In the genomic region with DNA sequence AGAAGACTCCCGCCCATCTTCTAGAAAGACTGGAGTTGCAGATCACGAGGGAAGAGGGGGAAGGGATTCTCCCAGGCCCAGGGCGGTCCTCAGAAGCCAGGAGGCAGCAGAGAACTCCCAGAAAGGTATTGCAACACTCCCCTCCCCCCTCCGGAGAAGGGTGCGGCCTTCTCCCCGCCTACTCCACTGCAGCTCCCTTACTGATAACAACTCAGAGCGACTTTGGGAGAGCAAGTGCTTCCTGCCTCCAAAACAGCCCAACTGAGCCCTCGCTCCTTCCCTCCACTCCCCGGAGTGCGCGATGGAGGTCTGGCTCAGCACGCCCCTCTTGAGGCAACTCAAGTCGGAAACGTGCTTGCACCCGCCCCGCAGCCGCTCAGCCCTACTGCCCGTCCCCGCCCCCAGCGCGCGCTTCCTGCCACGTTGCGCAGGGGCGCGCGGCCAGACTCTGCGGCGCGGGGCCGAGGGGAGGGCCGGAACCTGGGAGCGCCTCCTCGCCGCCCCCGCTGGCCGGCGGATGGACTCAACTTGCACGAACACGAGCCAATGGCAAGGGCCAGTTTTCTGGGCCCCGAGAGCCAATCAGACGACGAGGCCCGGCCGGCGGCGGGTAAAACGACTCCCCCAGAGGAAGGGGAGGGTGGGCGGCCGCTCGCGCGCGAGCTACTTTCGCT, we compare ENCODE assay signal across 8 mouse cellular contexts. TPM values are rescaled to one million over a fixed set of nuclear protein-coding genes. Genes with fewer than 3 reads are reported as not detected.
DNase-seq lines count a peak whose midpoint lies in the region; ATAC-seq and TF ChIP-seq lines count a peak whose summit lies in the region.

No protein-coding gene starts in this region.

- peak; percentile 62 for ATAC-seq in frontal cortex, adult (ENCODE audit: low TSS enrichment)
- ATAC-seq in lung, postnatal 0 days = peak; percentile 85

- peak overlapping the region; percentile 63 for H3K4me2 ChIP-seq in lung, postnatal 0 days (replicated peaks; ENCODE audit: low read depth, low read length)

- peaks cover 14% of the 10 kb centered on the region for H3K36me3 ChIP-seq in hindbrain, embryonic 10.5 days
- H3K36me3 ChIP-seq in lung, postnatal 0 days (ENCODE audit: insufficient read depth, low read length) = no peaks in the 10 kb centered on the region

- peak overlapping the region; percentile 97 for H3K4me3 ChIP-seq in hindbrain, embryonic 10.5 days
- peak overlapping the region; percentile 92 for H3K4me3 ChIP-seq in lung, postnatal 0 days (ENCODE audit: low read depth, low read length)

- no peaks in the 10 kb centered on the region for H3K9me3 ChIP-seq in hindbrain, embryonic 10.5 days
- H3K9me3 ChIP-seq in lung, postnatal 0 days (ENCODE audit: low read length) = no peaks in the 10 kb centered on the region

- DNase-seq in MN1 (ENCODE audit: low spot score) = peak; percentile 97
- peak; percentile 91 for DNase-seq in cerebellum, adult 8-10 months
- DNase-seq in hindbrain, embryonic 10.5 days (ENCODE audit: low spot score) = no peak
- peak; percentile 96 for DNase-seq in layer of hippocampus, adult 9-11 months
- DNase-seq in lung, postnatal 0 days (ENCODE audit: low spot score) = peak; percentile 99
- DNase-seq in retina, adult 2 months (ENCODE audit: low read depth, low spot score) = peak; percentile 74
- DNase-seq in thymus, postnatal 36 days = peak; percentile 86 to 92

- no peaks in the 10 kb centered on the region for H3K27me3 ChIP-seq in hindbrain, embryonic 10.5 days (ENCODE audit: insufficient read depth, poor library complexity, severe bottlenecking)
- H3K27me3 ChIP-seq in lung, postnatal 0 days (replicated peaks; ENCODE audit: insufficient read depth, low read length) = no peaks in the 10 kb centered on the region

- peak overlapping the region; percentile 100 for H3K27ac ChIP-seq in hindbrain, embryonic 10.5 days
- H3K27ac ChIP-seq in lung, postnatal 0 days (ENCODE audit: low read length) = peak overlapping the region; percentile 100

- peak; percentile 79 for TF ChIP-seq CTCF in lung, postnatal 0 days (IDR thresholded peaks at IDR 0.05)

- peak; percentile 68 for TF ChIP-seq EP300 in lung, postnatal 0 days (IDR thresholded peaks at IDR 0.05)

- WGBS in hindbrain, embryonic 10.5 days = under 1% methylated on average over 55 of the region's 55 CpGs
- WGBS in lung, postnatal 0 days = under 1% methylated on average over 46 of the region's 55 CpGs

- peaks cover 56% of the 10 kb centered on the region for H3K4me1 ChIP-seq in hindbrain, embryonic 10.5 days (replicated peaks)
- peaks cover 9% of the 10 kb centered on the region; the same call in 1 of the 2 replicates for H3K4me1 ChIP-seq in lung, postnatal 0 days (ENCODE audit: insufficient read depth, low read depth, low read length)

- H3K9ac ChIP-seq in lung, postnatal 0 days (replicated peaks; ENCODE audit: low read depth) = peak overlapping the region; percentile 60

RNA-seq across cellular contexts. Expression of gene Setd5, which starts 1.0 kb away (rescaled TPM):
- polyA plus RNA-seq in hindbrain, embryonic 10.5 days (2016; fragmentation: Nextera tagmentation; extraction: Ambion mirVana) = 71.2 and 82.4 TPM in 2 replicates
- 44.2 and 44.9 TPM in 2 replicates for polyA plus RNA-seq in lung, postnatal 0 days (2015; fragmentation: Nextera tagmentation; extraction: Ambion mirVana)

RNA-seq across cellular contexts. Expression of gene Thumpd3, which starts 30.1 kb away (rescaled TPM):
- 61.0 and 66.1 TPM in 2 replicates for polyA plus RNA-seq in hindbrain, embryonic 10.5 days (2016; fragmentation: Nextera tagmentation; extraction: Ambion mirVana)
- polyA plus RNA-seq in lung, postnatal 0 days (2015; fragmentation: Nextera tagmentation; extraction: Ambion mirVana) = 24.0 and 25.3 TPM in 2 replicates
